Comparison of ENCODE assay signal across 23 mouse cellular contexts in the genomic region with DNA sequence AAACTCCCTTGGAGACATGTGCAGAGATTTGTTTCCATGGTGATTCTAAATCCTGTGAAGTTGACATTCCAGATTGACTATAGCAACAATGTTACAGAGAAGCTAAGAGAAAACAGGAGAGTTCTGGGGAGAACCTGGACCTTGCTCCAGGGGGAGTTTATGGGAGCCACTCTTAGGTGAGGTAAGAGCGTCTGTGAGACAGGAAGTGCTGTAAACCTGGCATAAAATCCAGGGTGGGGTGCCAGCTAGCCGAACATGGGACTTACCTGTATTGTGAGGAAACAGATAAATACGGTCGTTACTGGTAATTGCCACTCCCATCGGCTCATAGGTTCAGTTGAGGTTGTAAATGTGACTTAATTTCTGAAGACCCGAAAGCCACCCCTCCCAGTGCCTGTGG. TPM values are rescaled to one million over a fixed set of nuclear protein-coding genes. Genes with fewer than 3 reads are reported as not detected.
A peak's percentile ranks its signal among the peaks of the same experiment; 100 is the strongest.
DNase-seq lines count a peak whose midpoint lies in the region; ATAC-seq and TF ChIP-seq lines count a peak whose summit lies in the region.
"Had no signal": no experiment of that assay in that cellular context is flagged by ENCODE, and none has a peak within 500 bp of the region (broad histone marks: within the 10 kb centered on the region; RNA-seq: fewer than 3 reads in every experiment).

No protein-coding gene starts in this region.

- no peaks in the 10 kb centered on the region for H3K27me3 ChIP-seq in intestine, embryonic 15.5 days (replicated peaks)
- H3K27me3 ChIP-seq in intestine, embryonic 16.5 days (replicated peaks; ENCODE audit: control insufficient read depth, insufficient read depth, low read length): no peaks in the 10 kb centered on the region
- H3K27me3 ChIP-seq in small intestine, adult 2 months (ENCODE audit: control insufficient read depth, insufficient read depth, low read length): no peaks in the 10 kb centered on the region
- H3K27me3 ChIP-seq: embryonic facial prominence, embryonic 13.5 days; embryonic facial prominence, embryonic 15.5 days had no signal

- H3K4me3 ChIP-seq in layer of hippocampus, adult 2 months: no peak overlapping the region
- H3K4me3 ChIP-seq in intestine, embryonic 15.5 days (replicated peaks): no peak overlapping the region
- no peak overlapping the region for H3K4me3 ChIP-seq in intestine, embryonic 16.5 days (ENCODE audit: low read length)
- H3K4me3 ChIP-seq in small intestine, adult 2 months (ENCODE audit: low read depth, low read length): no peak overlapping the region
- H3K4me3 ChIP-seq: embryonic facial prominence, embryonic 13.5 days; embryonic facial prominence, embryonic 15.5 days; erythroblast, embryonic 14.5 days; forebrain, embryonic 10.5 days; forebrain, embryonic 12.5 days had no signal

- no peak overlapping the region for H3K9ac ChIP-seq in intestine, embryonic 15.5 days
- H3K9ac ChIP-seq in intestine, embryonic 16.5 days (ENCODE audit: low read depth, low read length): no peak overlapping the region
- H3K9ac ChIP-seq: embryonic facial prominence, embryonic 13.5 days; embryonic facial prominence, embryonic 15.5 days; forebrain, embryonic 12.5 days had no signal

- H3K36me3 ChIP-seq in intestine, embryonic 15.5 days: no peaks in the 10 kb centered on the region
- H3K36me3 ChIP-seq in intestine, embryonic 16.5 days (ENCODE audit: control insufficient read depth, insufficient read depth, low read length): no peaks in the 10 kb centered on the region
- H3K36me3 ChIP-seq in small intestine, adult 2 months (ENCODE audit: control insufficient read depth, insufficient read depth, low read length): peaks cover 40% of the 10 kb centered on the region
- H3K36me3 ChIP-seq: forebrain, embryonic 10.5 days; forebrain, embryonic 12.5 days had no signal

- ATAC-seq in intestine, embryonic 15.5 days: peak; percentile 78
- ATAC-seq in intestine, embryonic 16.5 days: peak; percentile 81
- ATAC-seq: forebrain, embryonic 16.5 days had no signal

- TF ChIP-seq POLR2A in small intestine, adult 2 months (IDR thresholded peaks at IDR 0.05; ENCODE audit: low read depth, low read length): no peak

- H3K27ac ChIP-seq in layer of hippocampus, adult 2 months: peak overlapping the region; percentile 57; the same call in 1 of the 2 replicates
- H3K27ac ChIP-seq in intestine, embryonic 15.5 days: no peak overlapping the region
- no peak overlapping the region for H3K27ac ChIP-seq in intestine, embryonic 16.5 days (ENCODE audit: low read length)
- H3K27ac ChIP-seq in small intestine, adult 2 months (ENCODE audit: insufficient read depth, low read depth, low read length): peak overlapping the region; percentile 59
- H3K27ac ChIP-seq: embryonic facial prominence, embryonic 13.5 days; embryonic facial prominence, embryonic 15.5 days; forebrain, embryonic 10.5 days; forebrain, embryonic 12.5 days had no signal

- no peaks in the 10 kb centered on the region for H3K4me1 ChIP-seq in intestine, embryonic 15.5 days (replicated peaks)
- H3K4me1 ChIP-seq in intestine, embryonic 16.5 days (ENCODE audit: control insufficient read depth, insufficient read depth, low read length): peaks cover 6% of the 10 kb centered on the region
- H3K4me1 ChIP-seq in small intestine, adult 2 months (ENCODE audit: control insufficient read depth, insufficient read depth, insufficient read length, low read length): peaks cover 24% of the 10 kb centered on the region
- H3K4me1 ChIP-seq: embryonic facial prominence, embryonic 15.5 days had no signal

- H3K4me2 ChIP-seq in intestine, embryonic 15.5 days (replicated peaks): no peak overlapping the region
- H3K4me2 ChIP-seq in intestine, embryonic 16.5 days (ENCODE audit: low read depth, low read length): no peak overlapping the region
- H3K4me2 ChIP-seq: embryonic facial prominence, embryonic 13.5 days; embryonic facial prominence, embryonic 15.5 days; forebrain, embryonic 12.5 days had no signal

- WGBS in intestine, embryonic 15.5 days: 49% methylated on average over 6 of the region's 6 CpGs
- 47% methylated on average over 6 of the region's 6 CpGs for WGBS in intestine, embryonic 16.5 days
- 41% methylated on average over 6 of the region's 6 CpGs for WGBS in small intestine, adult 2 months

- no peaks in the 10 kb centered on the region for H3K9me3 ChIP-seq in intestine, embryonic 15.5 days
- H3K9me3 ChIP-seq in intestine, embryonic 16.5 days (ENCODE audit: control insufficient read depth, low read length): no peaks in the 10 kb centered on the region
- H3K9me3 ChIP-seq: embryonic facial prominence, embryonic 13.5 days; embryonic facial prominence, embryonic 15.5 days; forebrain, embryonic 10.5 days; forebrain, embryonic 12.5 days had no signal

- DNase-seq in layer of hippocampus, adult 2 months (ENCODE audit: low spot score in 2 of 2): no peak
- DNase-seq in layer of hippocampus, adult 11-12 months (ENCODE audit: low spot score): no peak
- DNase-seq in spleen, postnatal 4 days (ENCODE audit: low spot score in 2 of 2): no peak
- no peak for DNase-seq in left cerebral cortex, adult 18-20 months (ENCODE audit: low spot score in 2 of 2)
- DNase-seq: adrenal gland, adult 2 months; adrenal gland, postnatal 10 days; adrenal gland, postnatal 25 days; cerebellum, adult 11 months; cerebellum, adult 18-20 months; cerebellum, adult 8-10 months; cerebellum, adult 9-11 months; cerebellum, postnatal 14 days; cerebellum, postnatal 36 days; embryo, embryonic 11 days had no signal

- TF ChIP-seq CTCF in layer of hippocampus, adult 2 months (conservative IDR thresholded peaks at IDR 0.05): no peak
- TF ChIP-seq CTCF in small intestine, adult 2 months (IDR thresholded peaks at IDR 0.05; ENCODE audit: extremely low read depth, insufficient read length, insufficient replicate concordance, low read depth, low read length): no peak

RNA-seq across cellular contexts. Expression of a gene that starts 16.2 kb away (rescaled TPM):
- 100 to 1,000 TPM; 144 to 151 TPM for total RNA-seq in layer of hippocampus, adult 2 months (2021)
- polyA plus RNA-seq in intestine, embryonic 15.5 days (2015; fragmentation: Nextera tagmentation; extraction: Ambion mirVana): 64.0 and 66.7 TPM in 2 replicates
- 69.4 and 75.4 TPM in 2 replicates for polyA plus RNA-seq in intestine, embryonic 16.5 days (2015; fragmentation: Nextera tagmentation; extraction: Ambion mirVana)
- 33.1 and 72.4 TPM in 2 replicates for polyA plus RNA-seq in small intestine, adult 2 months (2012; rRNA removed)
- 100 to 1,000 TPM; 154 to 189 TPM for total RNA-seq in left cerebral cortex, adult 18-20 months (2021)

RNA-seq across cellular contexts. Expression of a gene that starts 17.1 kb away (rescaled TPM):
- total RNA-seq in layer of hippocampus, adult 2 months (2021): 10 to 100 TPM in 1 of 2 experiments, 1 to 10 TPM in 1; 7.1 to 11.8 TPM
- polyA plus RNA-seq in intestine, embryonic 15.5 days (2015; fragmentation: Nextera tagmentation; extraction: Ambion mirVana): 56.3 and 61.7 TPM in 2 replicates
- polyA plus RNA-seq in intestine, embryonic 16.5 days (2015; fragmentation: Nextera tagmentation; extraction: Ambion mirVana): 59.5 and 71.0 TPM in 2 replicates
- 51.2 and 133 TPM in 2 replicates for polyA plus RNA-seq in small intestine, adult 2 months (2012; rRNA removed)
- total RNA-seq in left cerebral cortex, adult 18-20 months (2021): 1 to 10 TPM; 9.0 to 9.4 TPM

RNA-seq across cellular contexts. Expression of a gene that starts 42.8 kb away (rescaled TPM):
- total RNA-seq in layer of hippocampus, adult 2 months (2021): 10 to 100 TPM; 90.5 to 91.5 TPM
- 108 and 109 TPM in 2 replicates for polyA plus RNA-seq in intestine, embryonic 15.5 days (2015; fragmentation: Nextera tagmentation; extraction: Ambion mirVana)
- polyA plus RNA-seq in intestine, embryonic 16.5 days (2015; fragmentation: Nextera tagmentation; extraction: Ambion mirVana): 104 and 106 TPM in 2 replicates
- polyA plus RNA-seq in small intestine, adult 2 months (2012; rRNA removed): 24.5 and 46.7 TPM in 2 replicates
- total RNA-seq in left cerebral cortex, adult 18-20 months (2021): 10 to 100 TPM; 83.2 to 93.1 TPM

Comparison
In these comparisons a context has a peak if more than half of its experiments do, and no peak if none do; other contexts are left out.
1. H3K27ac ChIP-seq: peak in layer of hippocampus, adult 2 months (single experiment) and small intestine, adult 2 months (single experiment); none in intestine, embryonic 15.5 days (single experiment) and intestine, embryonic 16.5 days (single experiment).